Mouse (Mus musculus) forebrain, embryonic 16.5 days (tissue): ENCODE results near the gene Fcer1g. TPM values are rescaled to one million over a fixed set of nuclear protein-coding genes. Genes with fewer than 3 reads are reported as not detected.

ENCODE experiments used
- ATAC-seq: fragments of 200-750 bp; cut with Nextera tagmentation; 2 replicates; pipeline ENCODE4 v1.8.0; 2017; ENCODE audit warnings: mild to moderate bottlenecking, moderate library complexity
- H3K27ac ChIP-seq: fragments of 300-500 bp; sonication (generic); 2 replicates; pipeline ENCODE4 v1.5.1; 2014; ENCODE audit warnings: low read length, control low read depth
- H3K27me3 ChIP-seq: fragments of 300-500 bp; sonication (generic); replicated peaks from 2 replicates; pipeline ENCODE4 v1.6.1; 2014; ENCODE audit warnings: low read length; ENCODE audit not compliant: control insufficient read depth, insufficient read depth
- H3K36me3 ChIP-seq: fragments of 300-500 bp; sonication (generic); 2 replicates; pipeline ENCODE4 v1.6.1; 2014; ENCODE audit not compliant: control insufficient read depth, insufficient read depth
- H3K4me1 ChIP-seq: fragments of 300-500 bp; sonication (generic); replicated peaks from 2 replicates; pipeline ENCODE4 v1.6.1; 2014; ENCODE audit warnings: low read length; ENCODE audit not compliant: control insufficient read depth, insufficient read depth
- H3K4me2 ChIP-seq: fragments of 300-500 bp; sonication (generic); 2 replicates; pipeline ENCODE4 v1.6.1; 2014; ENCODE audit warnings: mild to moderate bottlenecking, low read length, control low read depth
- H3K4me3 ChIP-seq: fragments of 300-500 bp; sonication (generic); replicated peaks from 2 replicates; pipeline ENCODE4 v1.5.1; 2014; ENCODE audit warnings: mild to moderate bottlenecking, low read length, control low read depth
- H3K9ac ChIP-seq: fragments of 300-500 bp; sonication (generic); replicated peaks from 2 replicates; pipeline ENCODE4 v1.6.1; 2014; ENCODE audit warnings: low read depth, low read length, control low read depth
- H3K9me3 ChIP-seq: fragments of 300-500 bp; sonication (generic); 2 replicates; pipeline ENCODE4 v1.6.1; 2016; ENCODE audit warnings: low read length; ENCODE audit not compliant: control insufficient read depth
- WGBS: fragments of 180-500 bp; shearing (Covaris S2); extraction: QIAGEN DNeasy Blood & Tissue Kit; methylation state at CpG from one replicate; pipeline ENCODE4 v1.1.7; 2014; 5-methylcytosine and 5-hydroxymethylcytosine counted together
- polyA plus RNA-seq: library from polyadenylated mRNA; unstranded; fragments of >200 nt; fragmentation: Nextera tagmentation; extraction: Ambion mirVana; gene quantifications from 2 replicates; pipeline ENCODE4 v1.2.1, GENCODE M21; 2015

Gene Fcer1g
- polyA plus RNA-seq, 1 experiment from 2014 or later, result 15.7 TPM

GRCm38 (mm10) chr1:171237438-171237837, 3.3 kb upstream of the Fcer1g start:
- H3K4me2 ChIP-seq, result no peak overlapping the region
- no peak overlapping the region for H3K27ac ChIP-seq
- peaks cover 26% of the 10 kb centered on the region for H3K36me3 ChIP-seq
- H3K27me3 ChIP-seq, result no peaks in the 10 kb centered on the region
- H3K9me3 ChIP-seq, result no peaks in the 10 kb centered on the region
- H3K4me3 ChIP-seq, result no peak overlapping the region
- WGBS, result 91% methylated on average over 6 of the region's 6 CpGs
- ATAC-seq, result no peak
- no peak overlapping the region for H3K9ac ChIP-seq
- H3K4me1 ChIP-seq, result no peaks in the 10 kb centered on the region

DNA sequence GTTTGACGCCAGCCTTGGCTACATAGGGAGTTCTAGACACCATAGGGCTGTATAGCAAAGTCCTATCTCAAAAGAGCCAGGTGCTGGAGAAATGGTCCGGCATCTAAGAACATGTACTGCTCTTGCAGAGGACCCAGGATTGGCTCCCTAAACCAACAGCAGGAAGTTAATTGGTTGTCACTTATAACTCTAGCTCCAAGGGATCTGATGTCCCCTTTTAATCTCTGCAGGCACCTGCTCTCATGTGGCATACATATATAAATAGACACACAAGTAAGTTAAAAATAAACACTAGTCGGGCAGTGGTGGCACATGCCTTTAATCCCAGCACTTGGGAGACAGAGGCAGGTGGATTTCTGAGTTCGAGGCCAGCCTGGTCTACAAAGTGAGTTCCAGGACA, 1.6 kb upstream of the Fcer1g start:
- H3K4me3 ChIP-seq, result no peak overlapping the region
- H3K4me1 ChIP-seq, result no peaks in the 10 kb centered on the region
- H3K9me3 ChIP-seq, result no peaks in the 10 kb centered on the region
- ATAC-seq, result no peak
- H3K27me3 ChIP-seq, result no peaks in the 10 kb centered on the region
- no peak overlapping the region for H3K4me2 ChIP-seq
- WGBS, result 89% methylated on average over 4 of the region's 4 CpGs
- no peak overlapping the region for H3K27ac ChIP-seq
- H3K9ac ChIP-seq, result no peak overlapping the region
- peaks cover 26% of the 10 kb centered on the region for H3K36me3 ChIP-seq

GRCm38 (mm10) chr1:171234538-171234937, 373 bp upstream of the Fcer1g start:
- no peak for ATAC-seq
- Histone ChIP-seq H3K9me3 (no peaks in the 10 kb centered on the region), H3K4me3 (no peak overlapping the region), H3K4me2 (no peak overlapping the region), H3K27ac (no peak overlapping the region), H3K4me1 (no peaks in the 10 kb centered on the region), H3K27me3 (no peaks in the 10 kb centered on the region), H3K36me3 (peaks cover 26% of the 10 kb centered on the region), H3K9ac (no peak overlapping the region)
- 97% methylated on average over 4 of the region's 4 CpGs for WGBS

DNA sequence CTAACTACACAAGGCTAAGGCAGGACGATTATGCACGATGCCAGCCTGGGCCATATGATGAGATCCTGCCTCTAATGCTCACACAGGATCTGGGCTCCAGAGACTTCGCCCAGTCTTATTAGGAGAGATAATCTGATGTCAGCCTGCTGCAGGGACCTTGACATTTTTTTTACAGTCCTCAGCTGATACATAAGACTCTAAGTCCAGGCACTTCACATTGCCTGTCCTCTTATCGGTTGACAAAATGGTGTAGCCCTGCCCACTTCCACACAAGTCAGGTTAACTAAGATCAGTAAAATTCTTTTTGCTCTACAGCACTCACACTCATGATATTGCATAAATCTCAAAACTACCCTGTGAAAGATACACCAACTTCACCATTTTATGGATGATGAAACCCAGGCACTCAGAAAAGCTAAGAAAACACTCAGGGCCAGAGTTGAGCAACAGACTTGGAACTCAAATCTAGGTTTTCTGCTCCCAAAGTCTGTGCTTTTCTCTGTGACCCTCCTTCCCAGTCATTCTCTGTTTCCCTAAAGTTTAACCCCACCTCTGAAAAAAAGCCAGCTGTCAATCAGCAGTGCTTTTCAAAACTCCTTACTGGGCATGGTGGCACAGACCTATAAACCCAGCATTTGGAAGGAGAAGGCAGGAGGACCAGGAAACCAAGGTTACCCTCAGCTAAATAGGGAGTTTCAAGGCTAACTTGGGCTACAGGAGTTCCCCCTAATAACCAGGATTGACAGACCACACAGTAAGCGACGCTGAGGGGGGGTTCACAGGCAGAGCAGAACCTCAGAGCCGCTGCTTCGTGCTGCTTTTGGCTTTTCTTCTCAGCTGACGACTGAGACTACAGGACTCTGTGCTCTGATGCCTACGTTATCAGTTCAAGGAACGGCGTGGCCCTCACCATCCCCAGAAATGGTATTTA, 1.1 kb downstream of the Fcer1g start:
- Histone ChIP-seq H3K27me3 (no peaks in the 10 kb centered on the region), H3K27ac (no peak overlapping the region), H3K9me3 (no peaks in the 10 kb centered on the region), H3K9ac (no peak overlapping the region), H3K36me3 (peaks cover 19% of the 10 kb centered on the region), H3K4me2 (no peak overlapping the region), H3K4me1 (no peaks in the 10 kb centered on the region), H3K4me3 (no peak overlapping the region)
- 83% methylated on average over 12 of the region's 12 CpGs for WGBS
- no peak for ATAC-seq

DNA sequence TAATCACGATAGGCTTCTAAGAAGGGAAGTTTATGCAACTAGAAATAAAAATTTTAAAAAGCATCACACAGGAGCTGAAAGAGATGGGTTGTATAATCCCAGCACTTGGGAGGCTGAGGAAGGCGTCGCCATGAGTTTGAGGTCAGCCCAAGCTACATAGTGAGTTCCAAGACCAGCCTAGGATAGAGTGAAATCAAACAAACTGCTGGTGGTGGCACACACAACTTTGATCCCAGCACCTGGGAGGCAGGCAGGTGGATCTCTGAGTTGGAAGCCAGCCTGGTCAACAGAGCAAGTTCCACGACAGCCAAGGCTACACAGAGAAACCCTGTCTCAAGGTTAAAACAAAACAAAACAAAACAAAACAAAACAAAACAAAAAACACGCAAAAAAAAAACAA, 1.8 kb downstream of the Fcer1g start:
- Histone ChIP-seq H3K4me2 (no peak overlapping the region), H3K36me3 (peaks cover 12% of the 10 kb centered on the region), H3K9me3 (no peaks in the 10 kb centered on the region), H3K9ac (no peak overlapping the region), H3K27ac (no peak overlapping the region), H3K4me3 (no peak overlapping the region), H3K27me3 (no peaks in the 10 kb centered on the region), H3K4me1 (no peaks in the 10 kb centered on the region)
- ATAC-seq, result no peak
- 87% methylated on average over 5 of the region's 5 CpGs for WGBS

- WGBS, result 72% methylated on average over 4 of the region's 4 CpGs
- no peak overlapping the region for H3K4me3 ChIP-seq
- no peak overlapping the region for H3K4me2 ChIP-seq
- no peaks in the 10 kb centered on the region for H3K9me3 ChIP-seq
- no peak overlapping the region for H3K27ac ChIP-seq
- no peaks in the 10 kb centered on the region for H3K27me3 ChIP-seq
- H3K36me3 ChIP-seq, result peaks cover 8% of the 10 kb centered on the region; the same call in 1 of the 2 replicates
- no peak overlapping the region for H3K9ac ChIP-seq
- H3K4me1 ChIP-seq, result no peaks in the 10 kb centered on the region
- no peak for ATAC-seq
These were observed 2.3 kb downstream of the Fcer1g start for GRCm38 (mm10) chr1:171231844-171232243.

- Histone ChIP-seq H3K4me3 (no peak overlapping the region), H3K27me3 (no peaks in the 10 kb centered on the region), H3K4me2 (no peak overlapping the region), H3K27ac (no peak overlapping the region), H3K9me3 (no peaks in the 10 kb centered on the region), H3K4me1 (no peaks in the 10 kb centered on the region), H3K9ac (no peak overlapping the region), H3K36me3 (peaks cover 2% of the 10 kb centered on the region; the same call in 1 of the 2 replicates)
- ATAC-seq, result no peak
- WGBS, result 28% methylated on average over 3 of the region's 3 CpGs
These were observed 4.0 kb downstream of the Fcer1g start for GRCm38 (mm10) chr1:171230215-171230614.

GRCm38 (mm10) chr1:171229750-171230149, 4.4 kb downstream of the Fcer1g start:
- Histone ChIP-seq H3K27me3 (no peaks in the 10 kb centered on the region), H3K9me3 (no peaks in the 10 kb centered on the region), H3K4me1 (no peaks in the 10 kb centered on the region), H3K4me3 (no peak overlapping the region), H3K9ac (no peak overlapping the region), H3K36me3 (peaks cover 2% of the 10 kb centered on the region; the same call in 1 of the 2 replicates), H3K4me2 (no peak overlapping the region), H3K27ac (no peak overlapping the region)
- 43% methylated on average over 6 of the region's 6 CpGs for WGBS
- no peak for ATAC-seq

GRCm38 (mm10) chr1:171227879-171228278, 6.3 kb downstream of the Fcer1g start:
- ATAC-seq, result no peak
- no peaks in the 10 kb centered on the region for H3K36me3 ChIP-seq
- 84% methylated on average over 1 of the region's 1 CpGs for WGBS
- H3K27ac ChIP-seq, result no peak overlapping the region
- no peaks in the 10 kb centered on the region for H3K27me3 ChIP-seq
- H3K9ac ChIP-seq, result no peak overlapping the region
- no peak overlapping the region for H3K4me2 ChIP-seq
- H3K4me1 ChIP-seq, result 0 out of 2 replicates have a peak, but pooled peaks cover 2% of the 10 kb centered on the region
- no peaks in the 10 kb centered on the region for H3K9me3 ChIP-seq
- H3K4me3 ChIP-seq, result no peak overlapping the region
